Mouse (Mus musculus): ENCODE measurements at regions not wholly inside any gene's neighbourhood (a gene's known extent, or its start where the extent isn't known, plus 50 kb on each side); places are given as distances from the start of the nearest gene placed in this dataset.

DNA sequence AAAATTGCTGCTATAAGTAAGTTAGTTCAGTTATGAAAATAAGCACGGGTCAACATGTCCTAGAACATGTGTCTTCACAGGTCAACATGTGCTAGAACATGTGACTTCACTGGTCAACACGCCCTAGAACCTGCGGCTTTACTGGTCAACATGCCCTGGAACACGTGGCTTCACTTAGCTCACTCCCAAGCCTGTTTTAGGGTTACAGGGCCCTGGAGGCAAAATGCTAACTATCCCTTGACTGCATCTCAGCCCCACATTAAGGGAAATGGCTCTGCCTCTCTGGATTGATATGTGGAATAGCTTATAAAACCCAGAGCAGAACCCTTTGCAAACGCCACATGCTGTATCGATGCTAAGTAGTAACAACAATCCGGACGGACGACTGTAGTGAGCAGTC, 67.8 kb downstream of the Nkx6-1 start:
- DNase-seq = no peak

DNA sequence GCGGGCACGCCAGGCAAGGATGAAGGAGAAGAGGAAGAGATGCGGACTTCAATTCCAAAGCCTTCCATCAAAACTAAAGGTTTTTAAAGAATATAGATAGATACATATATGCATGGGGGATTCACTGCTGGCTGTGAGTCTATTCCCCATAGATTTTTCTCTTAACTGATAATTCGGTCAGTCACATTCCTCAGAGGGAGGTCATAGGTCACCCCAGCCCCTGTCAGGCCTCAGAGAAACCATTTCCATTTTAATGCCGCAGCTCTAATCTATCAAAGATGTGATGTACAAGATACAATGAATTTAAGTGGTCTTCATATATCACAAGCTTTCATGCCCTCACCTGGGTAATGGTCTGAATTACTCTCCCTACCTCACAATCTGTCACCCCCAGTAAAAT, 73.6 kb downstream of the Nkx6-1 start:
- no peak for DNase-seq

DNA sequence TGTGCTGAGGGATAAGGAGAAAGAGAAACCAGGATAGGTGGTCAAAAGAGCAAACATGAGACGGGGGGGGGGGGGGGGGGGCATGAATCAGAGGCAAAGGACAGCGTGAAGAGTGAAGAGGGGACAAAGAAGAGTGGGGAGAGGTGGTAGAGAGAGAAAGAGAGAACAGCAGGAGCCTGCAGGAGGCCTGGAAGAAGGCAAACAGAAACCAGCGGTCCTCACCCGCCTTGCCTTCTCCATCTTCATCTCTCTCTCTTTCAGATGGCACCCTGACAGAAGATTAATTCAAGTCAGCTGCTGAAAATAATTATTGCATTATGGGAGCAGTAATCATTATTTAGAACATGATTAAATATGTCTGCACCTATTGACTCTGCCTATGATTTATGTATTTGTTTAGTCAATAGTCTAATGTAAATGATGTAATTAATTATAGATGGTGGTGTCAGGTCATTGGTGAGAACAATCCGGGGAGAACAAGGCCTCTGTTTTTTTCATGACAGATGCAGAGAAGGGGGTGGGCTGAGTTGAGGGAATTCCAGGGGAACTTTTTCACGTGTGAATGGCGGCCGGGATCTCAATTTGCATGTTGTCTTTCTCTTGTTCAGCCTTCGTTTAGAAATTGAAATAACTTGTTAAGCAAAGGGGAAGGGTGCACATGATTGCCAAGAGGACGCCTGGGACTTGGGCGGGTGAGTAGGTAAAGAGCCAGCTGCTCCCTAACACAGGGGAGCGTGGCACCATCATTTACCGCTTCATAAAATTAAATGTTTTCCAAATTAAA, 74.3 kb downstream of the Nkx6-1 start:
- no peak for DNase-seq

DNA sequence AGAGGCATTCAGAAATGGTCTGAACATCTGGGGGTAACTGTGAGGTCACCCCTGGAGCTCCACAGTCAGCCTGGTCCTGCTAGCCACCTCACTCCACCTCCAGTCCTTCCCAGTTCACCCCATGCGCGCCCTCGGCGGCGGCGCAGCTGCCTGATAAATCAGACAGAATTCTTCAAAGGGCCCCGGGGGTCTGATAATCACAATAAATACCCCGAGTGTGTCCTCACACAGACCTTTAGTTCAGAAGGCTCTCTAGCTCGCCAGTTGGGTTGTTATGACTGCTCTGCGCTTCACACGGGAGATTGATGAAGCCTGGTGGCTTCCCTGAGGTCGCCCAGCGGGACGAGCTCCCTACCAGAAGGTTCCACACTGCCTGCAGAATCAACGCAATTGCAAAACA, 91.8 kb downstream of the Nkx6-1 start:
- no peak for DNase-seq

DNA sequence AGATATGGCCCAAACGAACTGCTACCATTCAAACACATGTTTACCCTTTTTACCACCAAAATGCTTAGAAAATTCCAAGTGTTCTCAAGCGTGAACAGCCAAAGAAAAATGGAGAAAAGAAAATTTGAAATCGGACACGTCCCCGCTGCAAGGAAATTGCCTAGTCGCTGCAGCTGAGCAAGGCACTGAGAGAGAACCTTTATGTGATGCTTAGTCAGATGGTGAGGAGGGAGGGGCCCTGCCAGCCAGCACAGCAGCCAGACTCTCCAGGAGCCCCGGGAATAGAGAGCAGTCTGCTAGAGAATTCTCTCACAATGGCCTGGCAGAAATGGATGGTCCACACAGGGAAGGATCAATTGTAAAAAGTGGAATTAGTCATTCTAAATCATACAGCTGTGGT, 99.0 kb downstream of the Nkx6-1 start:
- DNase-seq = no peak

DNA sequence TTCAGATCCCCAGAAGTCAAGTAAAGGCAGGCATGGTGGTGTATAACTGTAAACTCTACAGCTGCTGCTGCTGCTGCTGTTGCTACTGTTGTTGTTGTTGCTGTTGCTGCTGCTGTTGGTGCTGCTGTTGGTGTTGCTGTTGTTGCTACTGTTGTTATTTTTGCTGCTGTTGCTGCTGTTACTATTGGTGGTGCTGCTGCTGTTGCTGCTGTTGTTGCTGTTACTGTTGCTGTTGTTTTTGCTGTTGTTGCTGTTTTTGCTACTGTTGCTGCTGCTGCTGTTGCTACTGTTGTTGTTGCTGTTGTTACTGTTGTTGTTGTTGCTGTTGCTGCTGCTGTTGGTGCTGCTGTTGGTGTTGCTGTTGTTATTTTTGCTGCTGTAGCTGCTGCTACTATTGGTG, 104.4 kb downstream of the Nkx6-1 start:
- DNase-seq = no peak

DNA sequence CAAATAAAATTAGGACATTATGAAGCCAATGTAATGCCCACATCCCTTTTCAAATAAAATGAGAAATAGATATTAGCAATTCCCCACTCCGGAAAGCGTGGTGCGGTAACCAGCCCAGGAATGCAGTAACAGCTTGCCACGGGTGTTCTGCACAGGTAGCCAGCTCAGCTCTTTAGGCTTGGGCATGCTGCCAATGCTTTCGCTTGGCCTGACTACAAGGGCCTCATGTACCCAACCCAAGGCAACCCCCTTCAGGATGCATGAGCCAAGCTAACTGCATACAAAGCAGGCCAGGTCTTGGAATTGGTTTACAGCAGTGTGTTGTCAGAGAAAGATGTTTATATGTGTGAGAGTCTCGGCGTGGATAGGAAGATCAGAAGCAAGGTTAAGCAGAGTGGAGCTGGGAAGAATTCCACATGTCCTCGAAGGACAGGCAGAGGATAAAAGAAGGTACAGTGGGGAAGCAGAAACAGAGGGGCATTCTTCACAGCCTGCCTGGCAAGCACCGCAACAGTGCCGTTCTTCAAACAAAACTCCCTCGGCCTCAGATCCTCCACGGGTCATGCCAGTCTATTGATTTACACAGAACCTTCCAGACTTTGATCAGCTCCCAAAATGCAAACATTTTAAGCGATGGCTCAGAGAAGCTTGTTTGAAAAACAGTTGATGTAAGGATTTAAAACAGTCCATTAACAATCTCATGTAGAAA, 106.4 kb downstream of the Nkx6-1 start:
- DNase-seq = peak; percentile 47

DNA sequence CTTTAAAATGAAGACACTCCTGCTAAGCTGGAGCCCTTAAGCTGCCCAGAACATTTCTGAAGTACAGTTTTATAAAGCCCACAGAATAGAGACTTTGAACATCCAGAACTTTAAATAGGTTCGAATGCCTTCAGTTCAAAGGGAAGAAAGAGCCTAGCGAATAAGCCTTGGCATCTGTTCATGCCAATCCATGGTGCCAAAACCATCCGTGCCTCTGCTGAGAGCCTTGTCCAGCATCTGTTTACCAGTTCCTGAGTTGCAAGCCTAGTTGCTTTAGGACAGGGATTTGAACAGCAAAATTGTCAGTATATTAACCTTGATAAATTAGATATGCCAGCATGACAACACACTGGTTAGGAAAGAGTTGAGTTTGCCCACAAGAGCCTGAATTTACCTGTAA, 107.6 kb downstream of the Nkx6-1 start:
- no peak for DNase-seq

DNA sequence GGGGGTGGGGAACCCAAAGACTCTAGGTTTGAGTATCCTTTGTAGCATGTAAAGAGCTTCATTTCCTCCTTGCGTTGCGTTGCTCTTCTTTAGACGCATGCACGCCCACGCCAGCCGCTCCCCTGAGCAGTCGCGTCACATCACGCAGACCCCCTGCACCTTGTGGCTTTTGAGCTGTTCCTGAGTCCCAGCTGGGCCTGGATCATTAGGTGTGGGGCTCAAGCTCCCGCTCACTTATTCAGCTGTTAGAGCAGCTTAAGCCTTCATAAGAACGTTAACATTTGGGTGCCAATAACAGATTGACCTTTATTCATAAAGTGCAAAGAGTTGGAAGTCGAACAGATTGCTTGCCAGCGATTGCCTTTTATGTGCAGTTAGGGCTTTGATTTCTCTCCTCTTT, 121.5 kb downstream of the Nkx6-1 start:
- DNase-seq = no peak

DNA sequence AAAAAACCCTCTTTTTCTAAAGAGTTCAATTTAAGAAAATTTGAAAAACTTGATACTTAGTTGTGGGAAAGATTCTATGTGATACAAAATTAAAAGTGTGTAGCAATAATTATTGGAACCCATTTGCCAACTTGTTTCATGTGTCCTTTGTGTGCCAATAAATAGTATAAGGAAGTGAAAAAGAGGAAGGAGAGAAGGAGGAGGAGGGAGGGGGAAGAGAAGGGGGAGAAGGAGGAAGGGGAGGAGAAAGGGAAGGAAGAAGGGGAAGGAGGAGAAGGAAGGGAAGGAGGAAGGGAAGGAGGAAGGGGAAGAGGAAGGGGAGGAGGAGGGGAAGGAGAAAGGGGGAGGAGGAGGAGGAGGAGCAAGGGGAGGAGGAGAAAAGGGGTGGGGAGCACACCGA, 125.0 kb downstream of the Nkx6-1 start:
- DNase-seq = no peak

DNA sequence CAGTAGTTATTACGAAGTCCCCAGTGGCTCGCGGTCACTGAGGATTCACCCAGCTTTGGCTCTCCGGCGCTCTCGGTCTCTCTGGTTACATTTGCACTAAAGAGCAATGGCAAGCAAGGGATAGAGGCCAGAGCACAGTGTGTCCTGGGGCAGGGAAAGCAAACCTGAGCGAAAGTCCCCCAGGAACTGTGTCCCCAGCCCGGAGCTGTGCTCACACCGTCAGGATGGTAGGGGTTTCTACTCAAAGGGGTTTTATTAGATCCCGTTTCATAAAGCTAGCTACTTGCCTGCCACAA, 125.6 kb downstream of the Nkx6-1 start:
- no peak for DNase-seq

DNA sequence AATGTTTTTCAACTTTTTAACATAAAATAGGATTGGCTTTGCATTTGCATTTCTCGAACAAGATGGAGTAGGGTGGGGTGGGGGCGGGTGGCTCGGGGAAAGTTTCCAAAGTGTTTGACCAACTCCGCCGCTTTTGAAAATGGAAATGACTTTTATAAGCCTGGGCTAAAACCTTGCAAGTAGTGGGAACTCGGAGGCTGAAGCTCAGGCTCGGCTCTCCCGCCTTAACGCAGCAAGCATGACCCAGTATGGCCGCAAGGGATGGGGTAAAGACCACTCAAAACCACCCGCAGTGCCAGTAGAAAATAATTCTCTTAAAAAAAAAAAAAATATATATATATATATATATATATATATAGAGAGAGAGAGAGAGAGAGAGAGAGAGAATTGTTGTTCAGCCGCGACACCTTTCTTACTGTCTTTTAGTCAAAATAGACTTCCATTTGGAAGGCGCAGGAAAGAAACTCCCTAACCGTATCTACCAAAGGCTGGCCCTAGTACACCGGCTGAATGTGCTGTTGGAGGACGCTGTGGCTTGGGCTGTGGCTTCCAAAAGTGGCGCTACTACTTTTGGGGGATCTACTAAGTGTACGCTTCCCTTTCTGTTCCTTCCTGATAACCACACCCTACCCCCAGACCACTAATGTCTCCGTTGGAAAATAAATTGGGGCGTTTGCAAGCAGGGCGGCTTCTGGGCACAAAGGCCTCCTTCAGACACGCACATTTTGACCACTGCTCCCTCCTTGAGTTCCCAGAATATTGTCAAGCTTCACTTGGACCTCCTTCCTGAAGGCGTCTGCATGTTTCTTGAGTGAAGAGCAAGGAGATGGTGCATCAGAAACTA, 126.2 kb downstream of the Nkx6-1 start:
- no peak for DNase-seq

DNA sequence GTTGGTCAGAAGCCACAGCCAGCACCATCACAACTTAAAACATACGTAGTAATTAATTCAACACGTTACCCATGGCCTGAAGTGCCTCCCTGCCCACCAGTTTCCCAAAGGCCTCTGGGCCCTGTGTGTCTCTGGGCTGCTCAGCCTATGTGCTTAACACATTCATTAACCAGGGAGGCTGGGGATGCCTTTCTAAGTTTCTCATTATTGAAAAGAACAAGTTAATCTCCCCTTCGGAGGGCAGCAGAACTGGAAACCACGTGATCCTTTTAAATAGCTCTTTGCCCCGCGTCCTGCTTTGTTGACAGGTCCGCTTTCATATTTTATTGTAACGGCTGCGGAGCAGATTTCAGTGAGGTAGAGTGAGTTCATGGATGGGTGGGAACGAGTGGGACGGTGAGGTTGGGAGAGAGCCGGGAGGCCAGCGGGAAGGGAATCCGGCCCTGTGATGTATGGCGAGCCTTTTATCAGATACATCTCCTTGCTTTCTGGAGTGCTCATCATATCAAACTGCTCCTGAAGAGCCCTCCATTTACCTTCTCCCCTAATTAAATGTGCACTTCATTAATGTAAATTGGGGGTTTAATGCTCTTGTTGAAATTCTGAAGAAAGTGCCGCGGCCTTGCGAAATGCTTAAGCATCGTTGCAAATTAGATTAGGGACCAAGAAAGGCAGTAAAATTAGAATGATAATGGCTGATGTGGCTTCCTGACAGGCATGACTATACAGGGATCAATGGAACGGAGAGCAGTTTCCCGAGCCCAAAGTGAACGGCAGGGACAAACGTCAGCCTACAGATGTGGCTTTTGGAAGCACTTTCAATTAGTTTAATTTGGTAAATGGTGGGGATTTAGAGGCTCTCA, 127.0 kb downstream of the Nkx6-1 start:
- no peak for DNase-seq

DNA sequence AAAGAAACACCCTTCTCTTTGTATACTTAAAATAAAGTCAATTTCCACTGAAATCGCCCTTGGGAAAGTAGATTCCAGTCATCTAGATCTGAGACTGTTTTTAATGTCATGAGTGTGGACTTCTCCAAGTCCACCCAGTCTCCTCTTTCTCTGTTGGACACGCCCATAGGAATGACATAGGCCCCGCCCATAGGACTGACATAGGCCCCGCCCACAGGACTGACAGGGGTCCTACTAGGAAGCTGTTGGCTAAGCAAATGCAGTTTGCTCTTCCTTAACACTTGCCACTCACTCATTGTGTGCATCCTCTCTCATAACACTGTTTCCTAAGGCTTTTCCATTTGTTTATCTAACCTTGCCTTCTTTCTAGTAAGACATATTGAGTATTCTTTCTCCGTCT, 129.3 kb downstream of the Nkx6-1 start:
- DNase-seq = no peak

DNA sequence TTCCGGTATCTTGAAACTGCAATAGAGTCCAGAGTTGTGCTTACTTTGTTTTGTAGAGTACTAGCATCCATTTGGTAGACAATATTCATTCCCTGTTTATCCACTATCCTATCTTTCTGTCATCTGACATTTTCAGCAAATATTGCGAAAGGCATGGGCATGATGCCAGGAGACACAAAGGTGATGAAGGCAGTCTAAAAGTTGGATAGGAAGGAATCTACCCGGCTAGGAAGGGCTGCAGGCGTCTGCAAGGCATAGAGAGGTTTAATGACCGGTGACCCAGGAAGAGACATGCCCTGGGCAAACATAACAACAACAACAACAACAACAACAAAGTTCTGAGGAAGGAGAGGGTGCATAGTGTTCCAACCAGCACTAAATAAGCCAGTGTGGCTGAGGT, 139.4 kb downstream of the Nkx6-1 start:
- peak; percentile 17 for DNase-seq

DNA sequence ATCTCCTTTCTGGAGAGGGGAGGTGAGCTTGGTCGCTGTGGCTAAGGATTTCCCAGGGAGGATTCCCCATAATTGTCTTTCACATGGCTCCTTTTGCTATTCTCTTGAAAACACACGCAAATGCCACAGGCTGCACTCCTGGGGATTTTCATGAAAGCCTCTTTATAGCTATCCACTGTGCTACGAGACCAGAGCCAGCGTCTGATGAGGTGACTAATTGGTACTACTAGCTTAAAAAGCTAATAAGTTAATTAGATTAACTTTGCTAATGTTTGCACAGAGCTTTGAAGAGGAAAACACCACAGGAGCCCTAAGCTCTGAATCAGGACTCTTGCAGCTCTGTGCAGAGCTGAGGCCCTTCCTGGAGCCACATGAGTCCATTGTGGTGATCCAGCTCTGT, 140.1 kb downstream of the Nkx6-1 start:
- no peak for DNase-seq

DNA sequence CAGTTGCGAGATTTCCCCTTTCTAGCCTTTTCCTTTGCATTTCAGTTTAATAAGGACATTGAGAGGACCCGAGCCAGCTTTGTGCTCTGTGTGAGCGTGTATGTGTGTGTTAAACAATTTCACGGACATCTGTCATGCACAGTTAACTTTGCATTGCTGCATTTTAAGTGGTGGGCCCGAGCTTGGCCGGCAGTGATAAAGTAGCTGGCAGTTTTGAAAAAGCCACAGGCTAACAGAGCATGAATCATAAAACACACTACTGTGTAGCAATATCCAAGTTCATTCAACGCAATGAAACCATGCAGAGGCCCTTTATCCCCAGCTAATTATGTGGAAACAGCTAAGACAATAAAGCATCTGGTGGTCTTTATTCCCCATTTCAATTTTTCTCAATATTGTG, 140.9 kb downstream of the Nkx6-1 start:
- DNase-seq = no peak

DNA sequence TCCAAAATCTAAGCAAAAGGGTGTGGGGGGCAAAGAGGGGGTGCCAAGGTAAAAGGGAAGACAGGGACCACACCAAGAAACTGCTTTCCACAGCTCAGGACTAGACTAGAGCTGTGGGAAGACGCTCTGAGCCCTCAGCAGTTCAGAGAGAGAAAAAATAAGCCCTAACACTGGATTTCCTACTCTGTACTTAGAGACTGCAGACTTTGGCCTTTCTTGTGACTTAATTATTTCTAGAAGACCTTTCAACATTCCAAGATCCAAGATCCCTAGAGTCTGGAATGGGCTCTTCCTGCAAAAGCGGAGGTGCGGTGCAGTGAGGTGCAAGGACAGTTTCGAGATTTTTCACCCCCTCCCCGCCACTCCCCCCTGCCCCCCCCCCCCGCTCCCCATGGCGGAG, 141.3 kb downstream of the Nkx6-1 start:
- DNase-seq = no peak

DNA sequence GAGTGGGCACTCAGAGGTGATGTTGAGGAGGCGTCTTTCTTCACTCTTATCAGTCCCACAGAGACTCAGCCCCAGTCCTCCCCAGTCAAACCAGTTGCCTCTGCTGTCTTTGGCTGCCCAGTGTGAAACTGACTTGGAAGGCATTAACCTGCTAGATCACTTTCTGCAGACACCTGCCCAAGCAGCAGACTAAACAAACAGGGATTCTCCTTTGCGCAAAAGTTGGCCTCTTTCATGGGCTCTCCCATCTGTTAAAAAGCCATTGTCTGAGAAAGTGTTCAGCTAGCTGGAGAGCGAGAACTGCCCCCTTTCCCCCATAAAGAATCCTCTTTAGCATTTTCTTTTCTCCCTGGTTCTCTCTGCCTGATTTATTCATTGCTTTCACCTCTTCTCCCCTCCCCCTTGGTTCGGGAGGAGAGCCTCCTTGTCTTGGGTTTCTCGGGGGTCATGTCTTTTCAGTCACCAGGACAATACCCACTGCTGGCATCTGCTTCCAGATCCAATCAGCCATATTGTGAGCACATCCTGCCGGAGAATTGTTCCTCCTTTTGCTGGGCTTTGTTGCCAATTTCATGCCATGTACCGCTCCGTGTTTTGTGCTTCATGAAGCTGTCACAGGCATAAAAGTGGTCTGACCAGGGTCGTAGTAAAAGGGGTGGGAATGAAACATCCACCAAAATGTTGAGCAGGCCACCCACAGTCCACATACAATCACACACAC, 143.7 kb downstream of the Nkx6-1 start:
- DNase-seq = no peak

DNA sequence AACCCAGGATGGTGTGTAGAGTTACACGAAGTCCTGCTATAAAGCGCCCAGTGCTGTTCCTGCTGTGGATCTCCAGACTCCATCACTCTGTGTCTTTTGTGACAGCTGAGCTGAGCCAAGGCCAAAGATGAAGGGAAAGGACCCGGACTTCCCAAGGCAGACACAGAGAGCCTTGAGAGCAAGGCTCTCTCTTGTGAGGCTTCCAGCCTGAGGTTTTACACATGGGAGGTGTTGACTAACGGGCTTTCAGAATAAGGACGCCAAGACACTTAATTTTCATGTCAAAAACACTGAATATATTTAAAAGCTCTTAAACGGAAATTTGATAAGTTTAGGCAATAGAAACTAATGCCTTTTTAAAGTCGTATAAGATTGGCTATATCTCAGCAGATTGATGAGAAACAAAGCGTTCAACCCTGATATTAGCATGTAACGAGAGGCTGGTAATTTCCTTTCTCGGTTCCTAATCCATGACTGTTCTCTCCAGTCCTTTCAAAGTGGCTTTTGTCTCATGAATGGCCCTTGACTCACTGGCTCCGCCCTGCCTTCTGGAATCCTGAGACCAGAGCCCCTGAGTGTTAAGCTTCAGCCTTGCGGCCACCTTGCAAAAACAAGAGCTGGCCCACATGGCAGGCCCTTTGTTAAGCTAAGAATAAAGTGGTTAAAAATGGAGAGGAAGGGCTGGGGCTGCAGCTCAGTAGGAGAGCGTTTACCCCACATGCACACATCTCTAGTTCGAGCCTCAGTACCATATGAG, 145.8 kb downstream of the Nkx6-1 start:
- DNase-seq = no peak

DNA sequence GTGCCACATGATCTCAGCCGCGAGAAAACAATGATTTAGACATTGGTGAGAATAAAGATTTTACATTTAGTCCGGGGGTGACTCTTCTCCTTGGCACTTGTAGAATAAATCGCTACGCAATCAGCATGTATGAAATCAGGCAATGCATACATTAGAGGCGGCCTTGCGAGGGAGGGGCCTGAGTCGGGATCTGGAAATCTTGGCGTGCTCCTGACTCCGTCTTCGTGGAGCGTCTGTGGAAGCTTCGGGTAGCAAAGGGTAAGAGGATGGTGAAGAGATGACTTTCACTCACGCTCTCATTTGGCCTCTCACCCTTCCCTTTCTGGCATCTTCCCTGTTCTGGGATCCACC, 167.1 kb downstream of the Nkx6-1 start:
- no peak for DNase-seq
